Mouse (Mus musculus) gastrocnemius, postnatal 14 days (tissue): ENCODE data around the gene Acsbg2. TPM values are rescaled to one million over a fixed set of nuclear protein-coding genes. Genes with fewer than 3 reads are reported as not detected.

Experiments used
- total RNA-seq, 2 experiments: library from RNA; stranded (reverse); gene quantifications; 2 replicates each; pipeline ENCODE4 v1.2.3; 2021

The Acsbg2 gene
- total RNA-seq, 2 experiments from 2014 or later = not detected

Other genes with a start within 250 kb of the Acsbg2 start
- 10 to 100 TPM; 50.3 to 54.5 TPM for gene Lonp1, start 247.6 kb downstream of the Acsbg2 start, total RNA-seq
- not detected for gene Catsperd, start 246.3 kb downstream of the Acsbg2 start, total RNA-seq
- 10 to 100 TPM; 34.2 to 35.1 TPM for gene Ranbp3, start 201.2 kb downstream of the Acsbg2 start, total RNA-seq
- 100 to 1,000 TPM; 433 to 458 TPM for gene Ndufa11, start 156.7 kb downstream of the Acsbg2 start, total RNA-seq
- gene Vmac, start 156.4 kb downstream of the Acsbg2 start, total RNA-seq = 1 to 10 TPM; 5.4 to 5.8 TPM
- 1 to 10 TPM in 1 of 2 experiments, under 1 TPM in 1; 0.47 to 1.4 TPM for gene Nrtn, start 116.9 kb downstream of the Acsbg2 start, total RNA-seq
- gene Dus3l, start 109.7 kb downstream of the Acsbg2 start, total RNA-seq = 10 to 100 TPM; 12.9 to 13.2 TPM
- gene Prr22, start 104.2 kb downstream of the Acsbg2 start, total RNA-seq = under 1 TPM in 1 of 2 experiments, not detected in 1; 0.14 TPM
- gene Rfx2, start 43.4 kb downstream of the Acsbg2 start, total RNA-seq = 1 to 10 TPM; 3.3 to 4.7 TPM
- not detected for gene 1700061G19Rik, start 1.0 kb upstream of the Acsbg2 start, total RNA-seq
- gene Mllt1, start 61.0 kb upstream of the Acsbg2 start, total RNA-seq = 10 to 100 TPM; 13.9 to 17.1 TPM
- gene Acer1, start 107.7 kb upstream of the Acsbg2 start, total RNA-seq = not detected
- gene Clpp, start 115.9 kb upstream of the Acsbg2 start, total RNA-seq = 10 to 100 TPM; 32.7 to 33.3 TPM
- 10 to 100 TPM; 23.3 to 25.2 TPM for gene Alkbh7, start 122.9 kb upstream of the Acsbg2 start, total RNA-seq
- gene Pspn, start 125.6 kb upstream of the Acsbg2 start, total RNA-seq = not detected
- 10 to 100 TPM; 20.6 to 23.6 TPM for gene Gtf2f1, start 136.8 kb upstream of the Acsbg2 start, total RNA-seq
- gene Gm17949, start 137.0 kb upstream of the Acsbg2 start, total RNA-seq = not detected
- gene Khsrp, start 157.1 kb upstream of the Acsbg2 start, total RNA-seq = 10 to 100 TPM; 31.9 to 36.4 TPM
- not detected for gene Slc25a41, start 167.2 kb upstream of the Acsbg2 start, total RNA-seq
- under 1 TPM; 0.53 to 0.68 TPM for gene Crb3, start 184.7 kb upstream of the Acsbg2 start, total RNA-seq
- gene Slc25a23, start 185.4 kb upstream of the Acsbg2 start, total RNA-seq = 10 to 100 TPM; 31.7 to 38.2 TPM
- gene Dennd1c, start 204.1 kb upstream of the Acsbg2 start, total RNA-seq = under 1 TPM; 0.51 to 0.58 TPM
- 1 to 10 TPM; 1.5 to 3.3 TPM for gene Tubb4a, start 213.3 kb upstream of the Acsbg2 start, total RNA-seq
- gene Tnfsf9, start 230.9 kb upstream of the Acsbg2 start, total RNA-seq = 1 to 10 TPM in 1 of 2 experiments, under 1 TPM in 1; 0.82 to 1.0 TPM